Mouse (Mus musculus) CH12.LX (cell line): ENCODE data around the gene Mapk13.

Experiments used
- CTCF ChIP-seq, 2 experiments: IDR thresholded peaks in 1 of 2; conservative IDR thresholded peaks in 1 of 2; 2 replicates each; pipeline ENCODE4 v1.5.1; 2011 to 2012; ENCODE audit warnings: low read depth in 2 of 2, low read length in 2 of 2, improper control_type of control experiment in 1 of 2, inconsistent platforms in 1 of 2, mild to moderate bottlenecking in 1 of 2, moderate library complexity in 1 of 2
- NELFE ChIP-seq: IDR thresholded peaks from 2 replicates; pipeline ENCODE4 v1.6.1; 2011; ENCODE audit warnings: low read depth, low read length, improper control_type of control experiment

GRCm38 (mm10) chr17:28736486-28736885 is 32.6 kb upstream of the Mapk13 start:
- no peak for TF ChIP-seq CTCF (conservative IDR thresholded peaks at IDR 0.05 in 1 of 2, IDR thresholded peaks at IDR 0.05 in 1 of 2; ENCODE audit: low read depth in 2 of 2, low read length in 2 of 2)
- TF ChIP-seq NELFE: no peak
